Mouse (Mus musculus): ENCODE results near the gene Gm49486.

- TF ChIP-seq GATA1 (IDR thresholded peaks at IDR 0.05; ENCODE audit: borderline replicate concordance, low read length) (no peak), FLI1 (IDR thresholded peaks at IDR 0.05; ENCODE audit: low read length) (no peak)
Observed at GRCm38 (mm10) chr15:79250236-79250635, 21.0 kb downstream of the Gm49486 start.
